Mouse (Mus musculus): ENCODE measurements around the gene Sp8.

Gene Sp8

DNA sequence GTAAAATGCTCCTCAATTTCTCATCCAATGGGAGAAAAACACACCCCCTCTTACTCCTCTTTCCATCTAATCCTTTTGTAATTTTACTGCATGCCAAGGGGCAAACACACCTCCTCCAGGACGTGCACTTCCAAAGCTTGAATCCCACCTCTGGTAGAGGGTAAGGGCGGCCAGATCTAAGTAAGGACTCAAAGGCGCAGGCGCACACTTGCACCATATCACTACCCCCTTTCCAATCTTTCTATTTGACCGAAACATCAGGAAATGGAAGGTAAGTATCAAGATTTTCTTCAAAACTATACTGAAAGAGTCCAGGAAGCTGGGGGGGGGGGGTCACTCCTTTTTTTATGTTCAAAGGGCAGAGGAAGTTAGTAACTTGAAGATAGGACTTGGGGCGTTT is at the start of gene Sp8:
Sp8 (plus strand) TSS at position 109 of the 400 bp plus-strand sequence.
- no peak for DNase-seq

GRCm38 (mm10) chr12:118811328-118811961 is 34.7 kb upstream of the Sp8 start:
- DNase-seq = no peak

DNA sequence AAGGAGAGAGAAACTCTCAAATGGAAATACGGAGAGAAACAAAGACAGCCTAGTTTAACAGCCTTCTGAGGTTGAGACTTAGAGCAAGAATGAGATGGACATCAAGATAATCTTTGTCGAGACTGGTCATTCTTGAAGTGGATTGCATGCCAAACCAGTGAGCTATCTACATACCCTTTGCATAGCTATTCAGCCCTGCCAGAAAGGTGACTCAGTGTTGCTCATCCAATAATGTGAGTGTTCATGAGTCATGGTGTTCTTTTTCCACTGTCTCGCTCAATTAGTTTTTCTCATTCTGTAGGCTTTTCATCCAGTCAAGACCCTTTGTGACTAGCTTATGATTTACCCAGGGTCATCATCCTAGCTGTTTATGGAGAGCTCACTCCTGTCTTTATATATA is 31.6 kb upstream of the Sp8 start:
- DNase-seq = no peak

GRCm38 (mm10) chr12:118816156-118816555 is 30.0 kb upstream of the Sp8 start:
- no peak for DNase-seq

- DNase-seq = no peak
Observed at GRCm38 (mm10) chr12:118829881-118830280, 16.2 kb upstream of the Sp8 start.

- no peak for DNase-seq
Observed at GRCm38 (mm10) chr12:118836411-118837341, 9.5 kb upstream of the Sp8 start.

DNA sequence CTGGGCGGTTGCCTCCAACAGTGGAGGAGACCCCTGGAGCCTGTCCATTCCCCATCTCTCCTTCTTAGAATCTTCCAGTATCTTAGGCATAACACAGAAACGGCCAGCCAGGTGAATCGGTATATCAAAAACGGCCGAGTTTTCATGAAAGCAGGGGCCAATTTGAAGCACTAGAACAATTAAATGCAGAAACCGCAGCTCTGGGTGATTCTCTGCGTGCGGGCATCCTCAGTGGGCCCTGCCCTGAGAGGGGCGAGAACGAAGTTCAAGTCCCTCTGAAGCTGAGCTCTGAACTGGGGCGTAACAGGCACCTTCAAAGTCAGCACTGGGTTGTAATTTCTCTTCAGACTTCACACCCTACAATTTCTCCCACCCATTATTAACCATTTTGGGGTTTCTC is 8.8 kb upstream of the Sp8 start:
- no peak for DNase-seq

- DNase-seq = no peak
Observed at GRCm38 (mm10) chr12:118838260-118838659, 7.9 kb upstream of the Sp8 start.

GRCm38 (mm10) chr12:118839398-118839797 is 6.7 kb upstream of the Sp8 start:
- no peak for DNase-seq

DNA sequence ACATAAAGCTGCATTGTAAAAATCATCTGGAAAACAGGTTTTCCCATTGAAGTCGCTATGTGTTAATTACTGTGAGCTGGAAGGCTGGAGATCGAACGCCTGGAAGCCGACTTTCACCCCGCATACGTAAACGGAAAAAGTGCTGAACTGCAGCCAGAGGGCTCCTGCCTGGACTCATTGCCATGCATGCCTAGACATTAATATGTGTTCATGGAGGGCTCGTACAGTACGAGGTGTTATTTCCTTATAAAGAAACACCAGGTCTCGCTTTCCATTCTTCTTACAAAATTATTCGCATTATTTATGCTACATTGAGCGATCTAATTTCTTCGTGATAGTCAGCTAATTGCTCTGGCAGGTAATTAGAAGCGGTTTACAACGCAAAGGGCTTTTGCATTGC is 5.8 kb upstream of the Sp8 start:
- no peak for DNase-seq

- no peak for DNase-seq
Observed at GRCm38 (mm10) chr12:118840861-118841260, 5.3 kb upstream of the Sp8 start.

GRCm38 (mm10) chr12:118841381-118841922 is 4.7 kb upstream of the Sp8 start:
- DNase-seq = no peak

- DNase-seq = no peak
Observed at GRCm38 (mm10) chr12:118841971-118842550, 4.1 kb upstream of the Sp8 start.

DNA sequence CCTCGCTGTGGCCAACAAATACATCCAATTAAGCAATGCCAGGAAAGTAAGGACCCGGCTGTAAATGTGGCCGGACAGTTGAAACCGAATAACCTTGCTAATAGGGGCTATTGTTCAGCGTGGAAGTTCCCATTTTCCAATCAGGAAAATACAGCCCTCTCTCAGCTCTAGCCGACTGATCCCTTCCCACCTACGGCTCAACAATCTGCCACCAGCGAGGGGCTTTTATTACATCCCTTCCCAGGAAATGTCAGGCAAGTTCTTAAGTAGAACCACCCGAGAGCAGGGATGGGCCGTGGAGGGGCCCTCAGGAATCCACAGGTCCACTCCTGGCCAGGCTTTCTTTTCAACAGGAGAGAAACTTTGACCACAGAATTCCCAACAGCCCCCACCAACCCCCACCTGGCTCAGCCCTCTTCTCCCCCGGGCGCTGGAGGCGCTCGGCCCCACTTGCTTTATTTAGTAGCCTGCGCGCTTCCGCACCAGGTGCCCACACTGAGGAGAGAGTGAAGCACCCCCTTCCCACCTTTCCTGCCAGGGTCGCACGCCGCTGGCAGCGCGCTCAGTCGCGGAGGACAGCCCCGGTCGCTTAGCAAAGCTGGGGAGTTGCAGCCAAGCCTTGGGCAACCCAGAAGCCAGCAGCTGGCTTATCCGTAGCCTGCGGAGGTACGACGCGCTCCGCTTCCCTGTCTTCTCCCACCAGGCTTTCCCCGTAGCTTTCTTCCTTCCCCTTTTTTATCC is 3.3 kb upstream of the Sp8 start:
- DNase-seq = no peak

GRCm38 (mm10) chr12:118844111-118844510 is 2.0 kb upstream of the Sp8 start:
- no peak for DNase-seq

- no peak for DNase-seq
Observed at GRCm38 (mm10) chr12:118844841-118845240, 1.3 kb upstream of the Sp8 start.

- DNase-seq = no peak
Observed at GRCm38 (mm10) chr12:118845351-118845750, 778 bp upstream of the Sp8 start.

DNA sequence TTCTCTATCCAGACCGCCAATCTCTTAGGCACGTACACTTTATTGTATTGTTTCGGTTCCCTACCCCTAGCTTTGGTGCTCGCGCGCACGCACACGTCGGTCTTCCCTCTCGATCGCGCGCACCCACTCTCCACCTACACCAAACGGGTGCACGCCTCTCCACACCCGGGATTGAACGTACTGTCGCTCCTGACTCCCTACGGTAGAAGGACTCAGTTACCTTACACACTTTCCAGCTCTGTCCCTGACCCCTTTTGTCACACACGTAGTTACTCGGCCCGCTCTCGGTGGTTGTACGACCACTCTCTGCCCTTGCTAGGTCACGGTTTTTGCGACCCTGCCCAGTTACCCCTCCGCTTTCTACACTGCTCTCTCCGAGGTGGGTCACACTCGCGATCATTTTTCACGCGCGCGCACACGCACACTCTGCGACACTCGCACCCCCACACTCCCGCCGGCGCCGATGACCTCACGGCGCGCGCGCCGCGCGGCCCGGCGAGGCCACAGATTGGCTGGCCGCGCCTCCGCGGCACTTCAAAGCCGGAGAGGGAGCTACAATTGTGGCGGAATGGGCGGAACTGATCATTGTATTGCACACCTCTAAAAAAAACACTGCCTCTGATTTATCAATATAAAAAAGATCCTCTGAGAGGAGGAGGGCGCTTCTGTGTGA is 656 bp downstream of the Sp8 start:
- no peak for DNase-seq

DNA sequence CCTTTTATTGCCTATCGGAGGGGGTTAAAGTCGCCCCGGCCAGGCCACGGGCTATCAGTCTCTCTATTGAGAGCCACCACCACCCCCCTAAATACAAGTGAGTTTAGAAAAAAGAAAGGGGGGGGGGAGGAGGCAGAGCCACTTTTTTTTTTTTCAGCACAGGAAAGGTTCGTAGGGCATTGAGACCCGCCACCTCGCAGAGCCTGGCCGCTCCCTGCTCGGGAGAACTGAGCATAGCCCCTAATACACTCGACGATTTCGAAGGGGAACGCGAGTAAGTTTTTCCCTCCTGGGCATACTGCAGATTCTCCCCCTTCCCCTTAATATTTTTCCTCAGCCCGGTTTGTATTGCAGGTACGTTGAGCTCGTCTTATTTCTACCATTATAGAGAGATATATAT is 1.3 kb downstream of the Sp8 start:
- DNase-seq = no peak

- DNase-seq = no peak
Observed at GRCm38 (mm10) chr12:118847861-118848495, 1.8 kb downstream of the Sp8 start.

DNA sequence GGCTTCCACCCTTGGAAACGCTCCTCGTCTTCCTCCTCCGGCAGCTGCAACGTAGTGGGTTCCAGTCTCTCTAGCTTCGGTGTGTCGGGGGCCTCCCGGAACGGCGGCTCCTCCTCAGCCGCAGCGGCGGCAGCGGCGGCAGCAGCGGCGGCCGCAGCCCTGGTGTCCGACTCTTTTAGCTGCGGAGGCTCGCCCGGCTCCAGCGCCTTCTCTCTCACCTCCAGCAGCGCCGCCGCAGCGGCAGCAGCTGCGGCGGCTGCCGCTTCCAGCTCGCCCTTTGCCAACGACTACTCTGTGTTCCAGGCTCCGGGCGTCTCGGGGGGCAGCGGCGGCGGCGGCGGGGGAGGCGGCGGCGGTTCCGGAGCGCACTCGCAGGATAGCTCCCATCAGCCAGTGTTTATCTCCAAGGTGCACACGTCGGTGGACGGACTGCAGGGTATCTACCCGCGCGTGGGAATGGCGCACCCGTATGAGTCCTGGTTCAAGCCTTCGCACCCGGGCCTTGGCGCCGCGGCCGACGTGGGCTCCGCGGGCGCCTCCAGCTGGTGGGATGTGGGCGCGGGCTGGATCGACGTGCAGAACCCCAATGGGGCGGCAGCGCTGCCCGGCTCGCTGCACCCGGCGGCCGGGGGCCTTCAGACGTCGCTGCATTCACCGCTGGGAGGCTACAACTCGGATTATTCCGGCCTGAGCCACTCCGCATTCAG is 2.5 kb downstream of the Sp8 start:
- DNase-seq = no peak

Data from cerebellum, adult 8-10 months (tissue).